Mouse (Mus musculus): ENCODE data around the gene Fat4.

Fat4 gene

DNA sequence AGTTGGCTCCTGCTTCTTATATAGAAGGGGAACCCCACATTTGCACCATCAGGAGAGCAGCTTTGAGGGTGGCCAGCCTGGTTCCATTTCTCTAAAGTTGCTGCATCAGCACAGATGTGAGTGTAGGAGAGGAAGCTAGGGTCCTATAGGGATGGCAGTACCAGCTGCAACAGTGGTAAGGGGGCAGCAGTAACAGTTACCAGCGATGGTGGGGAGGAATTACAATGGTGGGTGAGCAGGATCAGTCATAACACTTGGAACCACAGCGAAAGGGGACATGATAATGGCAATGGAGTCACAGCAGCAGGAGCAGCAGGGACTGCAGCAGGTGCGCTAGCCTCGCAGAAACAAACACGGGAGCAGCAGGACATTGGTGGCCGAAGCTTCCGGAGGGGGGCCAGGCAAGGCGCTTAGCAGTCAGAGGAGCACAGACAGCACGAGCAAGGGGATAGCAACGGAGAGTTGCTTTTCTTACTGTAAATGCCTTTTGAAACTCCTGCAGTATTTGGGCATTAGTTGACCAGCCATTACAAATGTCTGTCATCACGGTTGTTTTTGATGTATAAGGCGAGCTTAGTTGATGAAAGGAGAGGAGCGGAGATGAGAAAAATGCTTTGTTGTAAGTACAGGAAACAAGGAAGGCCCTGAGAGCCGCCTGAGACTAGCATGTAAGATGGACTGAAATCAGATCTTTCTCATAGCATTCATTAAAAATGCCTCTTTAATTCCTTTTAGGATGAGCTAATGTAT lies 21.1 kb downstream of the Fat4 start:
- DNase-seq (ENCODE audit: low read depth, low spot score): no peak

DNA sequence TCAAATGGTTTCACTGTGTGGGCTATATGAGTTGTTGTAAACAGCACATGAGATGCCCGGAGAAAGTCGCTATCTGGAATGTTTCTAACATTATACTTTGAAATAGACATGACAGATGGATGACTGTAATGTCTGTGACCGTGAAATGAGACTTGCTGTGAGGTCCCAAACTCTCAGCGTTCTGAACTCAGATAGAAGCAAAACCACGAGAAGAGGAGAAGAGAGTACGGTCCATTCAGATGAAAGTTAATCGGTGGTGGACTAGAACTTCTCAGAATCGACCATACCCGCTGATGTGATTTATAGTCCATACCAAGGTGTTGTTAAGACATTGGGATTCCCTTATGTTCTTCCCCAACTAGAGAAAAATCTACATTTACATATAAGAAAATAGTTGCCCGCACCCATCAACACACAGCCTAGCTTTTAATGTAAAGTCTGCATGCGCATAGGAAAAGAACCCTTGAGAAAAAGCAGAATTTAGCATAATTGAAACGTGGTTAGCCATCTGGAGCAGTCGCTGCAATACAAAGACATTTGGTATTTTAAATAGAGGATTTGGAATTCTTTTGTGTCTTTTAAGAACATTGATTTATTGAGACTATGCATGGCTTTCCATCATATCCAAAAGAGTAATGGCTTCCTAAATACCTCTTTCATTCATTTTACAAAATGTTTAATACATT lies 21.8 kb downstream of the Fat4 start:
- DNase-seq (ENCODE audit: low read depth, low spot score): no peak

DNA sequence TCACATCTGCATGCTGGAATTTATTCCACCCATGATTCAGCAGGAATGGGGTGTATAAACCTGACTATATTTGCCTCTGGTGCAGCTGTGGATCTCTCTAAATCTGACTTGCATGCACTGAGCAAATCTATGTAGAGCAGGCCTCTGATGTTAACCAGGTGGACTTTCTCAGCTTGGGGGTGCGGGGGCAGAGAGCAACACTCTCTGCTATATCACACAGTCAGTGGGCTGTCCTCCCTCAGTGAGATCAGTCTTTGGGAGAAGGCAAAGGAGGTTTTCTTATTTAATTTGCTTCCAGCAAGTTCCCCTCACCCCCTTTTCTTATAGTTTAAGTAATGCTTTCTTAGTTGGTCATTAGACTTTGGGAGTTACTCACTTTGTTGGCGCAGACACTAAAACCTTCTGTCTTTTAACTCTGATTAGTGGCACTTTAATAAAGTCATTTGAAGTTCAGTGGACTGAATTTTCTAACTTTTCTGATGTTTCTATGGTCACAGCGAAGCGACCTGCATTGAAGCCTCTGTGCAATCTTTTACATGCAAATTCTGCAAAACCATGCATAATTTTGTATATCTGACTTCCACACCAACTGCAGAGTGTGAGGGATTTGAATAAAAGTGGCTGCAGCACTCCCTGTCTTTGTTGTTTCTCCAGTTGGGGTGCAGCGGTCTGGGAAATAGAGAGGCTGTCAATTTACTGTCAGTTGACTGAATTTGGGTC lies 26.2 kb downstream of the Fat4 start:
- no peak for DNase-seq (ENCODE audit: low read depth, low spot score)

DNA sequence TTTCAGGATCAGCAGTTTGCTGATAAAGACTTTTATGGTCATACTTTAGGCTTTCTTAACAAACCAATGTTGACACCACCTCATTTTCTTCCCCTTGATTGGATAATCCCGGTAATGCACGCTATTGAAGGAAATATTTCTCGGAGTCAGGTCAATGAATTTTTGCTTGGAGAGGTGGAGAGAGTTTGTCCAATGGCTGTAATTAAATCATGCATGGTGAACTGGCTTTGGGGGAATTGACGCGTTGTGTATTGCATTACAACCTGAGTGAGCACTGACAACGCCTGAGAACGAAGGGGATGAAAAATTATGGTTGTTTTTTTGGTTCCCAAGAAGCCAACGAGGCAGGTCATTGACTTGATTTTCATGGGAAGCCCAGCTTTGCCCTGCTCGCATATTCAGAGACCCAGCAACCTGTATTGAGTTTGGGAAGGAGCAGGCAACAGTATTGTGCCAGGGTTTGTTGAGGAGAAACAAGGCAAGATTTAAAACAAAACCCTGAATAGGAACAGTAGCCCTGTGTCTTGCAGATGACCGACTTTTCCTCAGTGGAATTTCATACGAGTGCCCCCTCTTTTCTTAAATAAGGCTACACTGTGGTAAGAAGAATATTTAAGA lies 26.9 kb downstream of the Fat4 start:
- no peak for DNase-seq (ENCODE audit: low read depth, low spot score)

DNA sequence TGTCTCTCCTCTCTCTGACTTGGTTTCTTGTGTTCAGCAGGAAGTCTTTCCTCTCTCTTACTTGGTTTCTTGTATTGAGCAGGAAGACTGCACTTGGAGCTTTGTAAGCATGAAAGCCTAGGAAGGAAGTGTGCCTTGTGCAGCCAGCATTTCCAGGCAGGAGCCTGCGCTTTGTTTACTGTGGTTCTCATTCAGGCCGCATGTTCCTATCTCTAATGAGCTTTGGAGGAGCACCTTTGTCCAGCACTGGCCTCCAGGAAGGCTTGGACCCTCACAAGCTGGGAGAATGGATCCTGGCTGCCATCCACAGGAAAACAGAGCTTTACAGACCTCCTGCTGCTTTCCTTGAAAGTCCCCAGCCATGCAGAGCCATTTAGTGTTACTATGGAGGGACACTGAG lies 32.2 kb downstream of the Fat4 start:
- DNase-seq (ENCODE audit: low read depth, low spot score): no peak

DNA sequence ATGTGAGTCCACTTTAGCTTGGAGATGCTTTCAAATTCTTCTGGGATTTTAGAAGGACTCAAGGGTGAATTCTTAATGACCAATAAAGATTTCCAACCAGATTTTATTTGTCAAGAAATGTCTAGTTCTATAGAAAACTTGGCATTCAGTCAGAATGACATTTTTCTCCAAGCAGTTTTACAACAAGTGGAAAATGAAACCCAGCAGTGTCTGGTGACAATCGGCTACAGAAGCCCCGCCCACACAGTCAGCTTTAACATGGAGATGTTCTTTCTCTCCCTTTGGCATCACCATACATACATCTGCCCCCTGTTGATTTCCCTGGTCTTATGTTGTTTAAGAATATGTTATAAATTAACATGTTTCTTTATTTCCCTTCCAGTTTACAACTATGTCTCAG lies 34.3 kb downstream of the Fat4 start:
- no peak for DNase-seq (ENCODE audit: low read depth, low spot score)

DNA sequence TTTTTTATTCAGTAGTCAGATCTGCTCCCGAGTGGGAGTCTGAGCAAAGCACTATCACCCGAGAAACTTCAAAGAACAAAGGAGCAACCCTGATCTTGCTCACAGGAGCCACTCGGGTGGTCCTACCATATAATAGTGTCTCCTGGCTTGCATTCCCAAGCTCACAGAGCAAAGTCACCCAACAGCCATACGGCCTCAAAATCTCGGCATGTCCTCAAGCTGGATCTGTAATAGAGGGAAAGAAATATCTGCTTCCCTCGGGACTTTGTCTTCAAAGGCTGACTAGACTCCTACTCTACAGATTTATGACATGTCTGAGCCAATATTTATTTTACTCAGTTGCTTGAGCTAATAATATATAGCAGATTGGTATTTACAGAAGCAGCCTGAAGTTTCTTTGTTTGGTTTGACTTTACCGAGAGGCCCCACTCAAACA lies 36.5 kb downstream of the Fat4 start:
- DNase-seq (ENCODE audit: low read depth, low spot score): no peak

DNA sequence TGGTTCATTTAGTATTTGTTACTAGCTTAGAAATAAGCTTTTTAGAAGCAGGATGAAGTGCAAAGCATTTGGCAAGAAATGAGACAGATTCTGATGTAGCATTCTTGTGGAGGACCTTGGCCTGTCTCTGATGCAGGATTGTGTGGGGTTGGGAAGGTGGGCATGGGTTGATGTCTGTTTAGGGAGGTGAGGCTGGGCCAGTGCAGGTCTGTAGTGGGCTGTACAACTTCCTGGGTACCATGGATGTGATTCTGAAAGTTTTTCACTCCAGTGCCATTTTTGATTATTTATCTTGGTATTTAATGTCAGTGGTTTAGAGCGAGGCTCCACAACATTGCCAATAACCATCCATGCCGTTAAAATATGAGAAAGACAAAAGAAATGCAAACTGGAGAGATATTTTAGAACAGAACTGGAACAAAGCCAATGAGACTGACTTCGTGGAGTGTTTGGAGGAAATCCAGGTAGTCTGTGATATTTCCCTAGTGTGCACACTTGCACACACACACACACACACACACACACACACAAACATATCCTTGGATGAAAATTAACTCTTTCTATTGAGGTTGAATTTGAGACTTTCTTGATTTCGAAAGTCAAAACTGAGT lies 41.4 kb downstream of the Fat4 start:
- no peak for DNase-seq (ENCODE audit: low read depth, low spot score)

DNA sequence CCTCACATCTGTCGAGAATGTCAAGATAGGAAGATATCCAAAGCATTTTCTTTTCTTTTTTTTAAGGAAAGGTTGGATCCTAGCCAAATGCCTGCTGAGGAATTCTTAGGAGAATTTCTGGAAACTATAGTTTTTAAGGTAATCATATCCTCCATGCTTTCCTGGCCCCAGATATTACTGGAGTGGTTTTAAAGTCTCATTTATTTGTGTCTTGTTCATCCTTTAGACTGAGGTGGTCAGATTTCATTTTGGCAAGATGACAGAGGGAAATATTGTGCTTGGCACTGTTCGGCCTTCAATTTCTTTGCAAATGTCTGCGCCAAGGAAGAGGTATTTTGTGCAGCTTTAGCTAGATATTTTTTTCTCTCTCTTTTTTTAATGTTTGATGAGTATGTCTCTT lies 42.0 kb downstream of the Fat4 start:
- DNase-seq (ENCODE audit: low read depth, low spot score): no peak

DNA sequence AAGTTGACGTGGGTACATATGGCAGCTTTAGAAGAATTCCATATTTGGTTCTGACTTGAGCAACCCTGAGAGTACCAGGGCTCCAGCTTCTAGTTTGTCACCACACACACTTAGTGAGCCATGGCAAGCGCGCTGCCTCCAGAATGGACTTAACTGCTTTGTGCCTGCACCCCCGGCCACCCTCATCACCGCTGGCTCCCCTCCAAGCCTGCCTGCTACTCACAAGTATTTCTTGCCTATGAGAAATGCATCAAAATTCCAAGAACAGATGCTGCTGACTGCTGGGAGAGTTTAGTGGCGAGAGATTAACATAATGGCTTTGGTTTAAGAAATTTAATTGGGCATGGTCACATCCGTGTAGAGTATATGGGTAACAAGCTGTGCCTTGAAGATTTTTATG lies 48.0 kb downstream of the Fat4 start:
- DNase-seq (ENCODE audit: low read depth, low spot score): peak; percentile 40

DNA sequence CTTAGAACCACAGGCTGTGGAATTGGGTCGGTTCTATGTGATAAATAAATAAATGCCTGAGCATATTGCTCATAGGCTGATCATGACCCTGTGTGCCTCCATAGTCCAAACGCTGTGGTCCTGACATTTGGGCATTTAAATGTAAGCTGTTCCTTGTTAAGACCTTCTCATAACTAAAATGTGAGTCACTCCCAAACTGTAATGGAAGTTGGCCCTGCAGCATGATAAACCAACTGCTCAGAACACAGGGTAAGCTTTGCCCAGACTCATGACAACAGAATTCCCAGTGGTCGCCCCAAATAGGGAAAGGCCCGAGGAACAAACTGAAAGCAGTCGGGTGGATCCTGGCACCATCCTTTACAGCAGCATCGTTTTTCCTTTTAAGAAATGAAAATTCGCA lies 49.7 kb downstream of the Fat4 start:
- no peak for DNase-seq (ENCODE audit: low read depth, low spot score)

DNA sequence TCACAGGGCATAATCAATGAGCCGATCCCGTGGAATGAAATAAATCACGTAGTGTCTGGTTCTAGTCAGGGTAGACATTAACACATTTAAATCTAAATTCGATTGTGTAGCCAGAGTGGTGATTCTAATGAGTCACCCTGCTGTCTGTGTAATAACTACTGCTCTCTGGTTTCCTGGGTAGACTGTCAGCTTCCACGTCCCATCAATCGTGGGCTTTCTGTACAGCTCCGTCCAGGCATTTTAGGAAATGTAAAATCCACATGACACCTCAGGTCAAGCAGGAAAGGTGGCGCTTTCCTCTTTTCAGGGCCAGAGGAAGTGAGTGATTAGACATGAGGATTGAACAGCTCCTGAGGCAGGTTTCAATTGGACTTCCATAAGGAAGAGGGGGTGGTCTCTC lies 50.4 kb downstream of the Fat4 start:
- DNase-seq (ENCODE audit: low read depth, low spot score): no peak

DNA sequence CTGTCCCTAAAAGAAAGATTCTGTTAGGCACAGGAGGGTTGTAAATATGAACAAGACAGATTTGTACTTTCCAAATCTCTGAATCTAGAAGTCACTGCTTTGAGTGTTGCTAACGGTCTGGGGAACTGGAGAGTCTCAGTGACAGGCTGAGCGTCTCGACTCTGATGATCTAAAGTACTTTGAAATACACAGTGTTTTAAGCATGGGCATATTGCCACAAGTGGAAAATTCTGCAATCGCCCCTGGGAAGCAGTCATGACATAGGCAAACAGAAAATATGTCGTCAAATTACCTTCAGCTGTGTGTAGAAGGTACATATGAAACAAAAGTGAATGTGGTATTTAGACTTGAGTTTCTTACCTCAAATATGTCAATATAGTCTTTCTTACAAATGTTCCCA lies 51.4 kb downstream of the Fat4 start:
- DNase-seq (ENCODE audit: low read depth, low spot score): no peak

DNA sequence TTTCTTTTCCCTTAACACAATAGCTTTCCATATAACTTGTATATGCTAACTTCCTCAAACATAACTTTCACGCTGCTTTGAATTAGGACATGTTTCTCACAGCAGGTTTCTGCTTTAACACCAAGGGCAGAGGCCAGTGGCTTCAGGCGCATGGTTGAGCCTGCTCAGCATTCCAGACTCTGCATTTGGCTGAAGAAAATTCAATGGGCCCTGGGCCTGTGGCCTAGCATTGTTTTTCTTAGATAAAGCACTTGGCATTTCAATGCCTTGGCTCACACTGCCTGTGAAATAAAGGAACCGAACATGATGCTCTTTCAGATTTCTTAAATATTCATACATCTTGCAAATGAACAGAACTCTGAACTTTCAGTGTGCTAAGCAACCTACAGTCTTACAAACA lies 52.8 kb downstream of the Fat4 start:
- DNase-seq (ENCODE audit: low read depth, low spot score): no peak

DNA sequence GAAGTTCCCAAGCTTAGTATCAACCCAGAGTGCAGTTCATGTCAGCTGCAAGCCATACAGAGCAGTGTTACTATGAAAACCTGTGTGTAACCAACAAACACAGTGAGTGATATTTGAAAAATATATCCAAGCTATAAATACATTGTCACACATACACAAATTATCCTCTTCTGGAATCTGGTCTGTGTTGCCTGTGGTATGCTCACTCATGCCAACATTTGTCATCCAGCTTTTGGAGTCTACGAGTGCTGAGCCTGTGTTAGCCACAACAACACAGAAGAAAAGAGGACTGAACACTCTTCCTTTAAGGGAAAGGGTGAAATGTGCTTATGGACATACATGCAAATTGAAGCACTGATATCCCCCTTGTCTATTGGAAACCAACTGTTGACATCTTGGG lies 53.6 kb downstream of the Fat4 start:
- DNase-seq (ENCODE audit: low read depth, low spot score): no peak

DNA sequence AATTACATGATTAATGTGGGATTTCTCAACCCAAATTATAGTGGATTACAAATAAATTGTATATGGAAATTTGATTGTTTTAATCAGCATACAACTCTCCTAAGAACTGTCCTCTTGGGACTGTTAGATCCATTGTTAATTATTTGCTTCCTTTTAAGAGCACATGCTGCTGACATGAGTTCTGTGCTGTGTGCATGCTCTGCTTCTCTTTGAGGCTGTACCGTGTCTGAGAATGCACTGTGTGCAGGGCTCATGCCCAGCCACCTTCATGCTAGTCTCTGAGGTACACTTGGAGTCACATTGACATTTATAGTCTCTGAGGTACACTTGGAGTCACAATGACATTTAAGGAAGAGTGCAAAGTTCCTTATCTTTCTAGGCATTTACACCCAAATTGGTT lies 58.4 kb downstream of the Fat4 start:
- DNase-seq (ENCODE audit: low read depth, low spot score): no peak

DNA sequence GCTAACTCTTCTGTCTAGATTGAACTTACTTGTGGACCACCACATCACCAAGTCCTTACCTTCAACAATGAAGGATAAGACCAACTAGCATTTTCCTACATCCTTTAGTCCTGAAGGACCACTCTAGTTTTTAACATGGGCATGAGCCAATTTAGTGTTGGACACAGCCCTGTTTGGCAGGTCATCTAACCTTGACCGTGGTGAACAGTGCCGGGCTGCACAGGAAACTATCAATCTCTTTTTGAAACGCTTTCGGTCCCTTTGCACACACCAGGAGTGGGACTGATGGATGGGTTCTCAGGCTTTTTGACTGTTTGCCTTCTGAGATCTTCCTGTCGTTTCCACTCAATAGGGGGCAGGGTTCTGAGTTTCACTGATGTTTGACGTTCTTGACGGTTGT lies 61.0 kb downstream of the Fat4 start:
- no peak for DNase-seq (ENCODE audit: low read depth, low spot score)

DNA sequence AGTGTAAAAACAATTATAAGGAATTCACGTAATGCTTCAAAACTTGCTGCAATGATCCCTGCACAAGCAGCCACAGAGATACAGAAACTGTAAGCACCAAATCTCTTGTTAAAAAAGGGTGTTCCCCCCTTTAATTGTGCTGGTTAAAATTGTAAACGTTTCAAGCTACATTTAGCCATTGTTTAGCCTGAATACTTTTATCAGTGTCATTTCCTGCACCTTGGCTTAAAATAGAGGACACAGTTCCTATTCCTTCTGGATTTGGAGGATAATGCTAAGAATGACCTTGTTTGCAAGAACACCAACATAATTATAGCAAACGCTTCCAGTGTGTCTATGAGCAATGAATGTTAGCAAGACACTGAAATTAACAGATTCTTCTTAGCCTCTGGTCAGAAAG lies 65.9 kb downstream of the Fat4 start:
- no peak for DNase-seq (ENCODE audit: low read depth, low spot score)

DNA sequence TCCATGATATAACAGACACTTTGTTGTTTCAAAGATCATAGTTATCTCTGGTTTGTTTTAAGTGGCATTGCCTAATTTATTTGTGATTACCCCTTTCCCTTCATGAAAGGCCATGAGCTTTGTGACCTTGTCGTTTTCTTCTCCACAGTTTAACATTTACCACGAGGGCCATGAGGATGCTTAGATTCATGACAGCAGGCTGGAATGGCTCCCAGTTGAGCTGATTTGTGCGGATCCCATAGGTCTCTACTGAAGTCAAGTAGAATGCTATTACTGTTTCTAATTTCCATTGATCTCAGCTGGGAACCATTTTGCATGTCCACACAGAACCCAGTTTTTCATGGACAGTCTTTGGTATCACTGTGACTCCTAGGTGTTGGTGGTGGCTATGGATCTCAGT lies 67.5 kb downstream of the Fat4 start:
- DNase-seq (ENCODE audit: low read depth, low spot score): no peak

DNA sequence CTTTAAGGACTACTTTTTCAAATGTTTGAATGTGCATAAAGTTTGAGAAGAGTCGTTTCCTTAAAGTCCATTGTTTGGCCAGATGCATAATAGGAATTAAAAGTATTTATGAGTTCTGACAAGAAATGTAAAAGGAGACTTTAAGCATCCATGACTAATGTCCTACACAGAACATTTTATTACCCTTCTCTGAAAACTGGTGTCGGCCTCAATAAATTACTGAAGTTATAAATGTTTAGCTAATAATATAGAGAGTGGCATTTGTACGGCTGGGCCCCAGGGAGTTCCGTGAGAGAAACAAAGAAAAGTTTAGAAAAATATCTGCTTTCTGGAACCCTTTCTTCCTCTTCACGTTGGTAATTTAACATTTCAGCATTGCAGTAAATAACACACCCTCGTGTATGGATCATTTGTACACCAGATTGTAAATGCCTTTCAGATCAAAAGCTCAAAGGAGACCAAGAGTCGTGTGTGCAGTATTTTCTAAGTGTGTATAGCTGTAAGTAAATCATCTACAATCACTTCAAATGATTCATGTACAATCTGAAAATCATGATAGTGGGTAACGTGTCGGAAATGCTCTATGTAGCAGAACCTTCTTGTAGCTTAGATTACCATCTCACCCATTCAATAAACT lies 69.4 kb downstream of the Fat4 start:
- DNase-seq (ENCODE audit: low read depth, low spot score): no peak

DNA sequence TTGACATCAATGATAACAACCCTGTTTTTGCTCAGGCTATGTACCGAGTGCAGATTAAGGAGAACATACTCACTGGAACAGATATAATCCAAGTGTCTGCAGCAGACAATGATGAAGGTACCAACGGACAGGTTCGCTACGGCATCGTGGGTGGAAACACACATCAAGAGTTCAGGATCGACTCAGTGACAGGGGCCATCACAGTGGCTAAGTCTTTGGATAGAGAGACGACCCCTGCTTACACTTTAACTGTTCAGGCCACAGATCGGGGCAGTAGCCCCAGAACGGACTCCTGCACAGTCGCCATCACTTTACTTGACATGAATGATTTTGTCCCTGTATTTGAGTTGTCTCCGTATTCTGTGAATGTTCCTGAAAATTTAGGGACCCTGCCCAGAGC lies 70.4 kb downstream of the Fat4 start:
- DNase-seq (ENCODE audit: low read depth, low spot score): no peak

DNA sequence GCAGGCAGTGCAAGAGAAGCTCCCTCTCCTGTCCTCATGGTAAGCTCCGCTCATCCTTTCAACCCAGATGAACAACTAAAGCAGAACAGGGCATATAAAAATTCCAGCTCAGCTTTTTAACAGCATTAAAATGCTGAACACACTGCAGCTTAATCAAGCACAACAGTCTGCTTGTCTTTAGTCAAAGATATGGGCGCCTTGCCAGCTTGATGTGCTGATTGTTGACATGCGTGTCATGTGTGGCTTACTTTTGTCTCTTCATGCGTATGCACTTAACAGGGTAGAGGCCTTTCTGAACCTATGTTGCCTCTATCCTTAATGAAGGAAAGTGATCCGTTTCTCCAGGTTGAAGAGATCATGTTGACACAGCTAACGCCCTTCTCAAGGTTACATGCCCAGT lies 75.6 kb downstream of the Fat4 start:
- no peak for DNase-seq (ENCODE audit: low read depth, low spot score)

Data from brain, embryonic 18.5 days (tissue).